Mouse (Mus musculus): ENCODE measurements around the gene Nbeal1.
"Not testable (repeated sequence)": the region's sequence is repeated elsewhere in the genome, so short reads cannot be mapped to it uniquely, and the experiment has no call there.

Nbeal1 gene

GRCm38 (mm10) chr1:60179932-60180783 is at the start of gene Nbeal1:
Gene Nbeal1 (plus strand): TSS chr1:60180599.
- DNase-seq (ENCODE audit: low spot score in 2 of 2): peak; percentile 95 to 100

GRCm38 (mm10) chr1:60137346-60137745 is 43.1 kb upstream of the Nbeal1 start:
- DNase-seq (ENCODE audit: low spot score in 2 of 2): no peak

- no peak for DNase-seq (ENCODE audit: low spot score in 2 of 2)
These were observed 27.7 kb upstream of the Nbeal1 start for GRCm38 (mm10) chr1:60152700-60153099.

- DNase-seq (ENCODE audit: low spot score in 2 of 2): no peak
These were observed 23.7 kb upstream of the Nbeal1 start for GRCm38 (mm10) chr1:60156651-60157050.

GRCm38 (mm10) chr1:60158411-60158810 is 22.0 kb upstream of the Nbeal1 start:
- DNase-seq (ENCODE audit: low spot score in 2 of 2): peak; percentile 43 to 52

GRCm38 (mm10) chr1:60163676-60164075 is 16.7 kb upstream of the Nbeal1 start:
- DNase-seq (ENCODE audit: low spot score in 2 of 2): no peak

GRCm38 (mm10) chr1:60169626-60170025 is 10.8 kb upstream of the Nbeal1 start:
- DNase-seq (ENCODE audit: low spot score in 2 of 2): no peak

- no peak for DNase-seq (ENCODE audit: low spot score in 2 of 2)
These were observed 10.1 kb upstream of the Nbeal1 start for GRCm38 (mm10) chr1:60170251-60170650.

GRCm38 (mm10) chr1:60173119-60173518 is 7.3 kb upstream of the Nbeal1 start:
- no peak for DNase-seq (ENCODE audit: low spot score in 2 of 2)

- not testable (repeated sequence) for DNase-seq (ENCODE audit: low spot score in 2 of 2)
These were observed 2.6 kb upstream of the Nbeal1 start for GRCm38 (mm10) chr1:60177814-60178213.

GRCm38 (mm10) chr1:60179376-60179775 is 1.0 kb upstream of the Nbeal1 start:
- no peak for DNase-seq (ENCODE audit: low spot score in 2 of 2)

GRCm38 (mm10) chr1:60180784-60181221 is 404 bp downstream of the Nbeal1 start:
- DNase-seq (ENCODE audit: low spot score in 2 of 2): peak; percentile 23 to 39

GRCm38 (mm10) chr1:60188454-60188853 is 8.1 kb downstream of the Nbeal1 start:
- DNase-seq (ENCODE audit: low spot score in 2 of 2): no peak

GRCm38 (mm10) chr1:60196813-60197212 is 16.4 kb downstream of the Nbeal1 start:
- DNase-seq (ENCODE audit: low spot score in 2 of 2): no peak

- DNase-seq (ENCODE audit: low spot score in 2 of 2): no peak
These were observed 18.6 kb downstream of the Nbeal1 start for GRCm38 (mm10) chr1:60199006-60199405.

- DNase-seq (ENCODE audit: low spot score in 2 of 2): no peak
These were observed 55.9 kb downstream of the Nbeal1 start for GRCm38 (mm10) chr1:60236261-60236660.

GRCm38 (mm10) chr1:60240430-60240829 is 60.0 kb downstream of the Nbeal1 start:
- no peak for DNase-seq (ENCODE audit: low spot score in 2 of 2)

GRCm38 (mm10) chr1:60268113-60268512 is 87.7 kb downstream of the Nbeal1 start:
- no peak for DNase-seq (ENCODE audit: low spot score in 2 of 2)

GRCm38 (mm10) chr1:60269314-60269713 is 88.9 kb downstream of the Nbeal1 start:
- no peak for DNase-seq (ENCODE audit: low spot score in 2 of 2)

GRCm38 (mm10) chr1:60272471-60272870 is 92.1 kb downstream of the Nbeal1 start:
- DNase-seq (ENCODE audit: low spot score in 2 of 2): no peak

GRCm38 (mm10) chr1:60293921-60294320 is 113.5 kb downstream of the Nbeal1 start:
- no peak for DNase-seq (ENCODE audit: low spot score in 2 of 2)

GRCm38 (mm10) chr1:60342808-60343629 is 162.6 kb downstream of the Nbeal1 start, which contains the start of gene Cyp20a1:
Gene Cyp20a1 (plus strand): TSS chr1:60343323.
- peak; percentile 86 to 91 for DNase-seq (ENCODE audit: low spot score in 2 of 2)
